Mouse (Mus musculus): ENCODE results near the gene Slc25a39.
A peak's percentile ranks its signal among the peaks of the same experiment; 100 is the strongest.

Gene Slc25a39

DNA sequence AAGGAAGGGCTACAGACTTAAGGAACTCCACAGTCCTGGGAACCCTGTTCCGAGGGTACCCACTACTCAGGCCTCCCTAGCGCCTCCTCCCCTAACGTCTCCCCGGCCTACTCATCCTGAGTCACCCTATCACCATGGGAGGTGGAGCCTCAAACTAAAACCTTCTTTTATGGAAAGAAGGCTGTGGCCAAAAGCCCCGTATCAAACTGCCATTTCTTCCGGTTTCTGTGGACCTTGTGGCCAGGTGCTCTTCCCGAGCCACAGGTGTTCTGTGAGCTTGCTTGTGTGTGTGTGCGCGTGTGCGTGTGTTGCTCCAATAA is 28.7 kb upstream of the Slc25a39 start:
- DNase-seq (ENCODE audit: low spot score in 2 of 2) = no peak

DNA sequence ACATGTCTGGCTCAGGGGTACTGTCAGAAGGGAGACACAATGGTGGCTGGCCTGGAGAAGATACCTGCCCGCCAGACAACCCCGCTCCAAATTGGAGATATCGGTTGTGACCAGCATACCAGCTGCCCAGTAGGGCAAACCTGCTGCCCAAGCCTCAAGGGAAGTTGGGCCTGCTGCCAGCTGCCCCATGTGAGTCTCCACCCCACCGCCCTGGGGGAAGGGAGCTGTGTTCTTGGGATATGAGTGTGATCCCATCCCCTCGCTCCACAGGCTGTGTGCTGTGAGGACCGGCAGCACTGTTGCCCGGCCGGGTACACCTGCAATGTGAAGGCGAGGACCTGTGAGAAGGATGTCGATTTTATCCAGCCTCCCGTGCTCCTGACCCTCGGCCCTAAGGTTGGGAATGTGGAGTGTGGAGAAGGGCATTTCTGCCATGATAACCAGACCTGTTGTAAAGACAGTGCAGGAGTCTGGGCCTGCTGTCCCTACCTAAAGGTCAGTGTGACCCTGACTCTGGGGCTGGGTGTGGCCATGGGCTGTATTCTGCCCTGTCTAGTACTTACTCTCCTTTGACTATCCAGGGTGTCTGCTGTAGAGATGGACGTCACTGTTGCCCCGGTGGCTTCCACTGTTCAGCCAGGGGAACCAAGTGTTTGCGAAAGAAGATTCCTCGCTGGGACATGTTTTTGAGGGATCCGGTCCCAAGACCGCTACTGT is 28.2 kb upstream of the Slc25a39 start:
- no peak for DNase-seq (ENCODE audit: low spot score in 2 of 2)

DNA sequence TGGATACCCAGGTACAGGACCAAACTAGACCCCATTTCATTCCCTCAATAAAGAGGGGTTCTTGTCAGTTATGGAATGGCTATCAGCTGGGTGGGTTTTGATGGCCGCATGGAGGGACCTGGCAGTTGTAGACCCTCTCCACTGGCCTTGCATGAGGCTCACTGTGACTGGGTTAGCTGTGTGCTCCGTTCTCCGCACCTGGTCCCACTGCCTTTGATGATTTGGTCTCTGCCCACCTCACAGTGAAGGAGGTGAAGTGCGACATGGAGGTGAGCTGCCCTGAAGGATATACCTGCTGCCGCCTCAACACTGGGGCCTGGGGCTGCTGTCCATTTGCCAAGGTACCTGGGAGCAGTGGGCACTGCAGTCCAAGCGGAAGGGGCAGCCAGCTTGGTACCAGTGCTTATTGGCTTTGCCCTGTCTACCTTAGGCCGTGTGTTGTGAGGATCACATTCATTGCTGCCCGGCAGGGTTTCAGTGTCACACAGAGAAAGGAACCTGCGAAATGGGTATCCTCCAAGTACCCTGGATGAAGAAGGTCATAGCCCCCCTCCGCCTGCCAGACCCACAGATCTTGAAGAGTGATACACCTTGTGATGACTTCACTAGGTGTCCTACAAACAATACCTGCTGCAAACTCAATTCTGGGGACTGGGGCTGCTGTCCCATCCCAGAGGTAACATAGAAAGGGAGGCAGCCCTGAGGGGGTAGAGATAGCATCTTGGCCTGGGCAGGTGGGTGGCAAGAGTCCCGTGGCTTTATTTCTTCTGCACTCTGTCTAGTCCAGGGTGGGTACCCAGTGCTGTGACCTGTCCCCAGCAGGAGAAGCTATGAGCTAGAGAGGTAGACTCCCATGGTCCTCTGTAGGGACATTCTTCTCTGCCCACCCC is 27.3 kb upstream of the Slc25a39 start:
- no peak for DNase-seq (ENCODE audit: low spot score in 2 of 2)

DNA sequence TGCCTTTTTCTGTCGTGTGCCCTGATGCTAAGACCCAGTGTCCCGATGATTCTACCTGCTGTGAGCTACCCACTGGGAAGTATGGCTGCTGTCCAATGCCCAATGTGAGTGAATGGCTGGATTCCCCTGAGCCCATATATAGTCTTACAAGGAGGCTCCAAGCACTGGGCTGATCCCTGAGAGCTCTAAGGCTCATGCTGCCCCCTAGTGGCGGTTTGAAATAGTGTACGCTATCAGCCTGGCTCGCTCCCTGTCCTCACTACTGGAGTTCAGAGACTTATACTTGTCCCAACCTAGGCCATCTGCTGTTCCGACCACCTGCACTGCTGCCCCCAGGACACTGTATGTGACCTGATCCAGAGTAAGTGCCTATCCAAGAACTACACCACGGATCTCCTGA is 26.7 kb upstream of the Slc25a39 start:
- peak; percentile 70 to 82 for DNase-seq (ENCODE audit: low spot score in 2 of 2)

DNA sequence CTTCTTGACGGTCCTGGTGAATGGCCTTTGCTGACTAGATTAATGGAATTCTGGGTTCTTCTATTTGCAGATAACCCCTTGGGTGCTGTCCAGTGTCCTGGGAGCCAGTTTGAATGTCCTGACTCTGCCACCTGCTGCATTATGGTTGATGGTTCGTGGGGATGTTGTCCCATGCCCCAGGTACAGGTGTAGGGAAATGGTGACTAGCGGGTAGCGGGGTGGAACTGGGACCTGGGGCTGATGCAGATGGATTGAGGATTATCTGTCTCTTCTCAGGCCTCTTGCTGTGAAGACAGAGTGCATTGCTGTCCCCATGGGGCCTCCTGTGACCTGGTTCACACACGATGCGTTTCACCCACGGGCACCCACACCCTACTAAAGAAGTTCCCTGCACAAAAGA is 26.1 kb upstream of the Slc25a39 start:
- no peak for DNase-seq (ENCODE audit: low spot score in 2 of 2)

DNA sequence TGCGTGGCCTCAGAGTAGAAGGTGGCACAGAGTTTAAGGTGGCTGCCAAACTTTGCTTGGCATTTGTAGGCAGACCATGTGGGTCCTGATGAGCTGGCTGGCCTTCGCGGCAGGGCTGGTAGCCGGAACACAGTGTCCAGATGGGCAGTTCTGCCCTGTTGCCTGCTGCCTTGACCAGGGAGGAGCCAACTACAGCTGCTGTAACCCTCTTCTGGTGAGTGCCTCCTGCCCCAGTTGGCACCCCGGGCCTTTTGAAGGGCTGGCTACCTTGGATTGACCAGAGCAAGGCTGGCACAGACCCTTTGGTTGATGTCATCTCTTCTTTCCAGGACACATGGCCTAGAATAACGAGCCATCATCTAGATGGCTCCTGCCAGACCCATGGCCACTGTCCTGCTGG is 25.1 kb upstream of the Slc25a39 start:
- DNase-seq (ENCODE audit: low spot score in 2 of 2) = no peak

DNA sequence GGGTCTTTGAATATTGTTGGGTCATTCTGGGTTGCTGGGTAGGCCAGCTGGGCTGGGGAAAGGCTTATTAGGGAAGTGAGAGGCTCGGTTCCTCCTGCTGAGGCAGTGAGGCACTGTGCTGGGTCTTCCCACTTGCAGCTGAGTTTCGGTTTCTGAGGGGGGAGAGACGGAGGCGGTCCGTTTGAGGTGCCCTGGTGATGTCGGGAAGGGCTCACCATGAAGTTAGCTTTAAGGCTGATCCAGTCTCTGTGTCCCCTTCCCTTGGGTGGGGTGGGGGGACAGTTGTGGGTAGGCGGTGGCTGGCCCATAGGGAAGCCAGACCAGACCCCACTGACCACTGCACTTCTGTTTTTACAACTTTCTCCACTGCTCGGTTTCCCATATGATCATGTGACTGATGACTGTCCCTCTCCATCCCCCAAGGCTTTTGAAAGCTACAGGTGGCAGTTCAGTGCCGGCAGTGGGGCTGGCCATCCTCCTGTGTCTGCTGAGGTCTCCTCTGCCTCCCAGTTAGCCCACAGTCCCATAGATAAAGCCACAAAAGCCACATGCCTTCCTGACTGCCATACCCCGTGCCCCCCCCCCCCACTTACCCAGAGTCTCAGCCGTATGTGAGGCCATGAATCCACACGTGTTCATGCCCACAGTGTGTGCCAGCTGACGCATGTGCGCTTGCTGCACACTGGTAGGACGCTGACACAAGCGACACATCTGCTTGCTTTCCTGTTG is 24.5 kb upstream of the Slc25a39 start:
- peak; percentile 53 to 80 for DNase-seq (ENCODE audit: low spot score in 2 of 2)

DNA sequence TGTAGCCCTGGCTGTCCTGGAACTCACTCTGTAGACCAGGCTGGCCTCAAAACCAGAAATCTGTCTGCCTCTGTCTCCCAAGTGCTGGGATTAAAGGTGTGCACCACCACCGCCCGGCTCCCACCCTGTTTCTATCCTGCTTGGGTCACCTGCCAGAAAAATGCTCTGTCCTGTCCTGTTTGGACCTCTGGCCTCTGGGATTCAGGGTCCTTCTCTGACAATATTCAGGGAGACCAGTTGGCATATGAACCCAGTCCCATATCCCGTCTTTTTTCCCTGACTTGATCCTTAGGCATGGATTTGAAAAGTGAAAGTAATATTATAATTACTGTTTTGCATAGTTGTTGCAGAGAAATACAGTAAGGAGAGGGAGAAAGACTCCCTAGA is 24.0 kb upstream of the Slc25a39 start:
- no peak for DNase-seq (ENCODE audit: low spot score in 2 of 2)

DNA sequence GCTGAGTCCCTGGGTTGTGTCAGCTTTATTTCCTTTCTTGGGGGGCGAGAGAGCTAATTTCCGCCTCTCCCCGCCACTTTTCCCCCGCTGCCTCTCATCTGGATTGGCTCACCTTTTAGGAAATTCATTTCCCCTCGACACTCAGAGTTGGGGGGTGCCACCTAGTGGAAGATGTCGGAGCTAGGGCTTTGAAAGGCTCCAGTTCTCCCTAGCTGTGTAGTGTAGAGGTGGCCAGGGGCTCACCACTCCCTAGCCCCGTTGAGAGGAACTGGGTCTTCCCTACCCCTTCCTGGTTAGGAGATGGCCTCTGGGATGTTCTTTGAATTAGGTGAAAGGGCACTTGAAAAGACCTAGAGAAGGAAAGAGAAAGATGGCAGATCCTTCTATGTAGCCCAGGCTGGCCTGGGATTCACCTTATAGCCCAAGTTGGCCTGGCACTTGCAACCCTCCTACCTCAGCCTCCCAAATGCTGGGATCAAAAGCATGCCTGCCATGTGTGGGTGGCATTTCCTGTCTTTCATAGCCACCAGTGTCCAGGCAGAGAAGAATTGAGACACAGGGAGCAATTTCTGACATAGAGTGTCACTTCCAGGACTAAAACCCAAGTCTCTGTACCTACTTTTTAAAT is 23.4 kb upstream of the Slc25a39 start:
- peak; percentile 52 to 69 for DNase-seq (ENCODE audit: low spot score in 2 of 2)

DNA sequence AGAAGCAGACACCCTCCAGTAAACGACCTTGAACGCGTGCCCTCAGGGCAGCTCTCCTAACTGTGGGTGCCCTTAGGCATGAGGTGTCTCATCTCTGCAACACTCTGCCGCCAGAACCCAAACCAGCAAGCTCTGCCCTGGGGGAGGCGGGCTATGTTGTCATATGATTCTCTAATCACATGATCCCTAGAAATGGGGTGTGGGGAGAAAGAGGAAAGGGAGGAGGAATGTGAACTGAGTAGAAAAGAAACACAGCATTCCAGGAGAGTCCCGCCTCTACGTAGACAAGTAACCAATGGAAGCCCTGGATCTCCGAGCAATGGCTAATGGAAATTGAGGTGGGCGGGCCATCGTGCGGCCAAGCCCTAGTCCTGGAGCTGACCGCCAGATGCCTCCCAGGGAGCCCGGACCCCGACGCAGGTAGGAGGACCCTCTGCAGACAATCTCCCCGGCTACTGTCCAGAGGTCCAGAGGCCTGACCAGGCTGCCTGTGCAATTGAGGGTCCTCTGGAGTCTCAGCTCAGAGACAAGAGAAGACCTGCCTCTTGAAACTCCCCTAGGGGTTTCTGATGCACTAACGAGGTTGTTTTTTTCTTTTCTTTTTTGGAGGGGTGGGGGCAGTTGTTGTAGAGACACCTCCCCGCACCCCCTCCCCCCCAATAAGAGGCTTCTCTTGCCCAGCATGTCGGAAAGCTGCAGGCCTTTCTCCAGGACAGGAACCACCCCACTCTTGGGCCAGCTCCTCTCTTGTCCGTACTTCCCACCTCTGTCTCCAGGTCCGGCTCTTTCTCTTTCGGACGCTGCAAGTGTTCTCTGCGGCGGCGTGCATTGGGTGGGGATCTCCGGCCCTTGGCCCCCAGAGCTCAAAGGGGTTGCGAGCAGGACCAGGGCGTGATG is 22.6 kb upstream of the Slc25a39 start, which contains the start of gene Grn:
Grn (plus strand) TSS at position 195 of the 897 bp plus-strand sequence.
- peak; percentile 54 to 64 for DNase-seq (ENCODE audit: low spot score in 2 of 2)

DNA sequence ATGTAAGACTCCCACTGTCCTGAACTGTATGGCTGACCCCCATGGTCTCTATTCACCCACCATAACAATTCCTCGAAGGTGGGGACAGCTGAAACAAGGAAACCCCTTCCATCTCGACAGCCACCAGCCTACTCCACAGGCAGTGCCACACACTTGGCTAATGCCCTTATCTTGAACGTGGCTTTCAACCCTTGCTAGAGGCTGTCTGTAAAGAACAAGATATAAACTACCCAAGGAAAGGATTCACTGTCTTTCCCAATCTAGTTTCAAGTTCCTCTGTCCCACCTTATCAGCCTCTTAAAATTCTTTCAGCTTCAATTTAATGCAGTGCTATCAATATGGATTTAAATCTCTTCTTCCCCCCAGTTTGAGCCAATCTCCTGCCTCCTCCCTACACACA is 21.8 kb upstream of the Slc25a39 start:
- no peak for DNase-seq (ENCODE audit: low spot score in 2 of 2)

DNA sequence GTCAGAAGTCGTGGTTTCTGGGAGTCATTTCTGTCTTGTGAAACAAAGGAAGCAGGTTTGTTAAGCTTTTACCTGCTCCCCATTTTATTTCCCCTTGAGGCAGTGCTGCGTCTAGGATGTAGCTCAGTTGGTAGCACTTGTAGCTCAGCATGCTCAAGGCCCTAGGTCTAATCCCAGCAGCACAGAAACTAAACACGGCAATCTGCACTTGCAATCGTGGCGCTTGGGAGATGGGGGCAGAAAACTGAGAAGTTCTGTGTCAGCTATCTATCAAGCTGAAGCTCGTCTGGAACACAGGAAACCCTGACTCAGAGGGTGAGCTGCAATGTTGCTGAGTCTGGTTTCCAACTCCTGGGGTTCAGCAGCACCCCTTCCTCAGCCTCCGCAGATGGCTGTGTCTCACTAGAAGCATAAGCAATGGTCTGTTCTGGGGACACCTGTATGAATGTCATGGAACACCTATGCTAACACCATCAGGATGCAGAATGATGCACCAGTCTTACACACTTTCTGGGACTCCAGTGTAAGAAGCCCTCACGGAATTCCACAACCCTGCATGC is 21.3 kb upstream of the Slc25a39 start:
- no peak for DNase-seq (ENCODE audit: low spot score in 2 of 2)

DNA sequence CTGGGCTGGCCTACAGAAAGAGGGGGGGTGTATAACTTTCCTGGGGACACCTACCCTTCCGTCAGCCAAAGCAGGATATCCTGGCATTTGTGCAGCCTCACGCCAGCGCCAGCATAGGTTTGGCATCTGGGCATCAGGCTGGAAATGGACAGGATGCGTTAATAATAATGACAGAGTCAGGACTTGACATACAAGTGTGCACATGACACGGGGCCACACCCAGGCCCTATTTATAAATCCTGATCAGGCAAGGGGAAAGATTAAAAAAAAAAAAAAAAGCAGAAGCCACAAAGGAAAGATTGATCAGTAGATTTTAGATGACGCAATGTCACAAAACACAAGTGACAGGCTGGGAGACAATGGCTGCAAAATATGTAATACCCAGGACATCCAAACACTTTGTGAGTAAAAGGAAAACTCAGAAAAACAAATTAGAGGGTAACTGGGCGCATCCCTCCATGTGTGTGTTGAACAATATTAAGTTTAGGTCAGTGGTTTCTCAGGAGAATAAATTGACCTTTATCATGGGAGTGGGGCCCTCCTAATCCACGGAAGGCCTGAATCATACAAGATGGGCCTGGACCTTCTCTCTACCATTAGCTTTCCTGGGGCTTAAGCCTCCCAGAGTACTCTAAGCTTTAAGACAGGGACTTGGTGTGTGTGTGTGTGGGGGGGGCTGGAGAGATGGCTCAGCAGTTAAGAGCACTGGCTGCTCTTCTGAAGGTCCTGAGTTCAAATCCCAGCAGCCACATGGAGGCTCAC is 18.0 kb upstream of the Slc25a39 start:
- DNase-seq (ENCODE audit: low spot score in 2 of 2) = no peak

DNA sequence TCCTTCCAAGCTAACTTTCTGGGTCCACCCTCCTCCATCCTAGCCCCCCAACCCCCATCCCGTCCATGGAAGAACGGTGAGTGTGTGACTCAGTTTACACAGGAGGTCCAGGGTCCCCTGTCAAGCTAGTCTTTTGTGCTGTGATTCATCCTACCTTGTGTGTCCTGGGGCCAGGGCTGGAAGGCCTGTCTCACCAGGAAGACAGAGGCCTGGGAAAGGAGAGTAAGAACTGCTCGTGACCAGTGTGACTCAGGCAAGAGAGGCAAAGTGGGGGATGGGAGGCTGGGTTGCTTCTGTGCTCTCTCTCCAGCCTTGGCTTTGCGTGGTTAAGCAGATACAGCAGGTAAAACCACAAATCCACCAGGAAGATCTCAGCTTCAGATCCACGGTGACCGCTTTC is 16.9 kb upstream of the Slc25a39 start:
- DNase-seq (ENCODE audit: low spot score in 2 of 2) = no peak

DNA sequence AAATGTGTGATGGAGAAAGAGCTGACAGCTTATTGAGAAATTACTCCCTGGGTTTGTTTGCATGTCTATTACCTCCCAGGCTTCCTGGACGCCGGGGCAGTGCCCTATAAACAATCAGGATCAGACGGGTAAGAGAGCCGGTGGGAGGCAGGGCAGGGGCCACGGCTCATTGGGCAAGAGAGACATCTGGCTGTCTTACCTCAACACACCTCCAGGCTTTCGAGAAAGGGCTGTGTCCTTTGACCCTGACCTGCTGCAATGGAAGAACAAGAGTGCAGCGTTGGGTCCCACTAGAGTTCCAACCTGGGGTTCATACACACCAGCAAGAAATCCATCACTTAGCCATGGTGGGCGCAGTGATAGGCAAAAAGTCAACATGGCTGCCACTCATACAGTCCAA is 13.8 kb upstream of the Slc25a39 start:
- no peak for DNase-seq (ENCODE audit: low spot score in 2 of 2)

DNA sequence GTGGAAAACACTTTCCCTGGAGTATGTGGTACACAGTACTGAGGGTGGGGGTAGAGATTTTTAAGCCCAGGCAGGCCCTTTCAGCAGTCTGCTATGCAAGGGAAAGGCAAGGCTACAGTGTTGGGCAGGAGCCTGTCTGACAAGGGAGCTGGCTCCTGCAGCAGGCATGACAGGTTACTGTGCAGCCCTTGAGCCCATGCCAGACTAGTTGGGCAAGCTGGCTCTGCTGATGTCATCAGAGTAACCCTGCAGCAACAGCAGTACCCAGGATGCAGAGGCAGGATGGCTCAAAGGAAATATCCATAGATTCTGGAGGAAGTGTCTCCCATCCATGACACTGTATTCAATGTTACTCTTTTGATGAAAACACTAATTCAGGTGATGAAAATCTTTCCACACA is 11.1 kb upstream of the Slc25a39 start:
- DNase-seq (ENCODE audit: low spot score in 2 of 2) = no peak

DNA sequence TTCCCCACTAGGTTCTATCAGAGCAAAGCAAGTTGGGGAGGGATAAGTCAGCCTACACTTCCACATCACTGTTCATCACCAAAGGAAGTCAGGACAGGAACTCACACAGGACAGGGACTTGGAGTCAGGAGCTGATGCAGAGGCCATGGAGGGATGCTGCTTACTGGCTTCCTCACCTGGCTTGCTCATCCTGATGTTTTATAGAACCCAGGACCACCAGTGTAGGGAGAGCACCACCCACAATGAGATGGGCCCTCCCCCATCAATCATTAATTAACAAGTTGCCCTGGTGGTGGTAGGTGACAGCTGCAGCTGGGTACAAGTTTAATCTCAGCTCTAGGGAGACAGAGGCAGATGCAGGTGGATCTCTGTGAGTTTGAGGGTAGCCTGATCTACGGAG is 9.4 kb upstream of the Slc25a39 start:
- DNase-seq (ENCODE audit: low spot score in 2 of 2) = no peak

DNA sequence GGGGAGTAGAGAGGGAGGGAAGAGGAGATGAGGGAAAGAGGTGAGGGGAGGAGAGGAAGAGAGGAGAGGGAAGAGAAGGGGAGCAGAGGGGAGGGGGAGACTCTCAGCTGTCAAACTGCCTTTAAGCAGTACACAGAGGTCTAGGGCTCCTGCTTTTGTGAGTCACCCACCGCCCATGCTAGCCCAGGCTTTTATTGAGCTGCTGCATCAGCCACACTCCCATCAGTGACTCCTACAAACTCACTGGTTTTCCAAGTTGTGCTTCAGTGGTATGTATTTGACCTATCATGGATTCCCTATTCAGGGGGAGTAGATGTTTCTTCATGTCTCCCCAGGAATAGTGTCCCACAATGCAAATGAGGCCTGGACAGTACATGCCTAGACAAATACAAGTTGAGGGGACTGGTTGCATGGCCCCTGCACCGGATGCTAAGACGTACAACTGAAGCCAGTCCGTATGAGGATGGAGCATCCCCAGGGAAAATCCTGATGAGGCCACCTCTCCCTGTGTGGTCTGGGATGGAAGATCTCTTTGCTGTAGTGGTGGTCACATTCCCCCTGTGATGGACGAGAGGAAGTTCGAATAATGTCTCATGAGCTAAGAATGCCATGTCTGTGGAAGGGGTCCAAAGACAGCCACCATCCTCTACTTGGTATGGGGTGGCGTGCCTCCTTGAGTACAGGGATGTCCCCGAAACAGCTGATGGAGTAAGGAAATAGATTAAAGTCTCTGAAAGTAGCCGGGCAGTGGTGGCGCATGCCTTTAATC is 7.5 kb upstream of the Slc25a39 start:
- no peak for DNase-seq (ENCODE audit: low spot score in 2 of 2)

DNA sequence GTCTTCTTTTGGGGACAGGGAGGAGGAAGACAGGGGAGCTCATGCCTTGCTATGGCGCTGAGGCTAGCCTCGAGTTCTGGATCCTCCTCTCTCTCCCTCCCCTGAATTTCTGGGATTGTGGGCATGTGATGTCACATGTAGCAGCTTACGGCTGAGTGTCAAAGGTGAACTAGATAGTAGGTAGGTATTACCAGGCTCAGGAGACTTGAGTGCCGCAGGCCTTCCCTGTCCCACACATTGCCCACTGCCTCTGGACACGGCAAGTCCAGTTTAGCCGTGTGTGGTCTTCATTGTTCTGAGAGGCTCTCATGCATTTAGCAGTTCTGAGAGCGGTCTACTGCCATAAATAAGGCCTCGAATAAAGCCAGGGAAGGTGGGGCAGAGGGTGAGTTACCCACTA is 5.3 kb upstream of the Slc25a39 start:
- DNase-seq (ENCODE audit: low spot score in 2 of 2) = no peak

Data from natural killer cell, adult 2 months (primary cell).